Mouse (Mus musculus) hindbrain, embryonic 12.5 days (tissue): ENCODE measurements around the gene Syncrip. TPM values are rescaled to one million over a fixed set of nuclear protein-coding genes. Genes with fewer than 3 reads are reported as not detected.

ENCODE experiments used
- ATAC-seq: fragments of 200-750 bp; cut with Nextera tagmentation; 2 replicates; pipeline ENCODE4 v1.8.0; 2017; ENCODE audit warnings: moderate TSS enrichment; ENCODE audit not compliant: low FRiP score
- H3K27ac ChIP-seq: fragments of 300-500 bp; sonication (generic); 2 replicates; pipeline ENCODE4 v1.5.1; 2016; ENCODE audit warnings: mild to moderate bottlenecking
- H3K27me3 ChIP-seq: fragments of 300-500 bp; sonication (generic); 2 replicates; pipeline ENCODE4 v1.6.1; 2016; ENCODE audit warnings: mild to moderate bottlenecking
- H3K36me3 ChIP-seq: fragments of 300-500 bp; sonication (generic); 2 replicates; pipeline ENCODE4 v1.6.1; 2016; ENCODE audit warnings: mild to moderate bottlenecking
- H3K4me1 ChIP-seq: fragments of 300-500 bp; sonication (generic); 2 replicates; pipeline ENCODE4 v1.6.1; 2016
- H3K4me2 ChIP-seq: fragments of 300-500 bp; sonication (generic); replicated peaks from 2 replicates; pipeline ENCODE4 v1.6.1; 2016; ENCODE audit warnings: mild to moderate bottlenecking
- H3K4me3 ChIP-seq: fragments of 300-500 bp; sonication (generic); 2 replicates; pipeline ENCODE4 v1.5.1; 2016; ENCODE audit warnings: mild to moderate bottlenecking
- H3K9ac ChIP-seq: fragments of 300-500 bp; sonication (generic); 2 replicates; pipeline ENCODE4 v1.6.1; 2016; ENCODE audit warnings: mild to moderate bottlenecking, moderate library complexity
- H3K9me3 ChIP-seq: fragments of 300-500 bp; sonication (generic); replicated peaks from 2 replicates; pipeline ENCODE4 v1.6.1; 2016; ENCODE audit warnings: mild to moderate bottlenecking
- WGBS: fragments of 180-500 bp; shearing (Covaris S2); methylation state at CpG from one replicate; pipeline ENCODE4 v1.1.7; 2016; 5-methylcytosine and 5-hydroxymethylcytosine counted together
- polyA plus RNA-seq: library from polyadenylated mRNA; unstranded; fragments of >200 nt; fragmentation: Nextera tagmentation; extraction: Ambion mirVana; gene quantifications from 2 replicates; pipeline ENCODE4 v1.2.1, GENCODE M21; 2016

The Syncrip gene
- polyA plus RNA-seq, 1 experiment from 2014 or later, result 119 TPM

DNA sequence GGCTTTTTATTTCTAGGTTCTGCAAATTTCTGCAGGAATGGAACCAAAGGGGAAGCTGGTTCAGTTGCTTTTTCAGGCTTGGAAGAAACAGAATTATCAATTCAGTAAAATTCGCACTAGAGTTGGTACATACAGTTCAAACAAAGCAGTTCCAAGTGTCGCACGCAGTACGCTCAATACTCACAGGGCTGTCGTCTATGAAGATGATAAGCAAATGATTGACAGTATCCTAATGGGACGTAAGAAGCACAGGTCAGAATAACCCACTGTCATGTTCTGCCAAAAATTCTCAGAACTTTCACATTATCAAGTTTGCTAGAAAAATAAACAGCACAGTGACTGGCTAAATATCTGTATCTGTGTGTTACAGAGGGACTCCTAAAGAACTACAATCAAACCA lies 77.9 kb downstream of the Syncrip start:
- Histone ChIP-seq H3K36me3 (peaks cover 21% of the 10 kb centered on the region; the same call in 1 of the 2 replicates), H3K27ac (no peak overlapping the region), H3K9ac (no peak overlapping the region), H3K4me3 (no peak overlapping the region), H3K9me3 (no peaks in the 10 kb centered on the region), H3K27me3 (no peaks in the 10 kb centered on the region), H3K4me1 (no peaks in the 10 kb centered on the region), H3K4me2 (no peak overlapping the region)
- no peak for ATAC-seq
- 86% methylated on average over 6 of the region's 6 CpGs for WGBS

DNA sequence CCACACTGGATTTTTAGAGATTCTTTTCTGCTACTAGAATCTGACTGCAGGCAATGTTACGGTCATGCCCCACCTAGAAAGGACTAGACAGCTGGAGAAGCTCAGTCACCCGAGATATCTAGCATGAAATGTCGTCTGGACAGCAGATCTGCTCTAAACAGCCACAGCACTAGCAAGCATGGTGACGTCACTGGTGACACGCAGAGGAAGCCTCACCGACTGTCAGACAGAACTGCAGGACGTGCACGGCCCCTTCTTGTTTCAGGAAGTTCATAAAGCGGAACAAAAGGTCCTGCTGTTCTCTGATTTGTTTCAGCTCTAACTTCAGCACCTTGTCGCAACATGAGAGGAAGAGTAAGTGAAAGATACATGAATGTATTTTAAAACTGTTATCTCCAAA lies 78.3 kb downstream of the Syncrip start:
- no peaks in the 10 kb centered on the region for H3K9me3 ChIP-seq
- H3K27ac ChIP-seq, result no peak overlapping the region
- H3K9ac ChIP-seq, result no peak overlapping the region
- 68% methylated on average over 10 of the region's 10 CpGs for WGBS
- no peak overlapping the region for H3K4me3 ChIP-seq
- H3K4me2 ChIP-seq, result no peak overlapping the region
- H3K27me3 ChIP-seq, result no peaks in the 10 kb centered on the region
- H3K4me1 ChIP-seq, result no peaks in the 10 kb centered on the region
- peaks cover 17% of the 10 kb centered on the region; the same call in 1 of the 2 replicates for H3K36me3 ChIP-seq
- no peak for ATAC-seq

DNA sequence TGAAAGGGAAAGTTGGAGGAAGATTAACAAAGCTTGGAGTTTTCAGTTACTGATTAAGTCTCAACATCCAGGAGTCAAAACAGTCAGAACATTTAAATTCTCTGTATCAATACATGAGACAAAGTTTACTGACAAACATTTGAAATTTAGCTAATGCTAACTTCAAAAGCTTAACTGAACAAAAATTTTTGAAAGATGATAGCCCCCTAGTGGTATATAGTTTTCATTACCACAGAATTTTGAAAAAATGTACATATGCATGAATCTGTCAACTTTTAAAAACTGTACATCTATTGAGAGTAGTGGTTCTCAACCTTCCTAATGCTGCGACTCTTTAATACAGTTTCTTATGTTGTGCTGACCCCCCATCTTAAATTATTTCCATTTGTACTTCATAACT lies 83.9 kb downstream of the Syncrip start:
- Histone ChIP-seq H3K27me3 (no peaks in the 10 kb centered on the region), H3K9ac (no peak overlapping the region), H3K9me3 (no peaks in the 10 kb centered on the region), H3K27ac (no peak overlapping the region), H3K4me1 (no peaks in the 10 kb centered on the region), H3K4me3 (no peak overlapping the region), H3K36me3 (peaks cover 34% of the 10 kb centered on the region), H3K4me2 (no peak overlapping the region)
- WGBS, result 93% methylated on average over 1 of the region's 1 CpGs
- no peak for ATAC-seq

Other genes starting within 250 kb of the Syncrip start
- 1.5 and 1.6 TPM in 2 replicates for gene Nt5e, start 155.4 kb downstream of the Syncrip start, polyA plus RNA-seq
- 24.8 and 26.5 TPM in 2 replicates for gene Snx14, start 43.6 kb downstream of the Syncrip start, polyA plus RNA-seq
- gene Gm20537, start 26.0 kb downstream of the Syncrip start, polyA plus RNA-seq, result 1.0 and 1.5 TPM in 2 replicates
- 15.9 and 16.5 TPM in 2 replicates for gene Zfp949, start 65.4 kb upstream of the Syncrip start, polyA plus RNA-seq
- 0.22 and 0.48 TPM in 2 replicates for gene Trim43a, start 98.3 kb upstream of the Syncrip start, polyA plus RNA-seq
- gene Mthfsl, start 237.7 kb upstream of the Syncrip start, polyA plus RNA-seq, result 33.4 and 35.9 TPM in 2 replicates
- gene Bcl2a1d, start 249.3 kb upstream of the Syncrip start, polyA plus RNA-seq, result not detected in 2 replicates